Mouse (Mus musculus) urinary bladder, postnatal 36 days (tissue): ENCODE results near the gene Dnajb2.

Source experiments
- DNase-seq, 2 experiments: peaks; one replicate each; pipeline ENCODE4 v3.0.0; 2022; ENCODE audit warnings: low spot score in 2 of 2, mixed read lengths in 1 of 2

Dnajb2 gene

DNA sequence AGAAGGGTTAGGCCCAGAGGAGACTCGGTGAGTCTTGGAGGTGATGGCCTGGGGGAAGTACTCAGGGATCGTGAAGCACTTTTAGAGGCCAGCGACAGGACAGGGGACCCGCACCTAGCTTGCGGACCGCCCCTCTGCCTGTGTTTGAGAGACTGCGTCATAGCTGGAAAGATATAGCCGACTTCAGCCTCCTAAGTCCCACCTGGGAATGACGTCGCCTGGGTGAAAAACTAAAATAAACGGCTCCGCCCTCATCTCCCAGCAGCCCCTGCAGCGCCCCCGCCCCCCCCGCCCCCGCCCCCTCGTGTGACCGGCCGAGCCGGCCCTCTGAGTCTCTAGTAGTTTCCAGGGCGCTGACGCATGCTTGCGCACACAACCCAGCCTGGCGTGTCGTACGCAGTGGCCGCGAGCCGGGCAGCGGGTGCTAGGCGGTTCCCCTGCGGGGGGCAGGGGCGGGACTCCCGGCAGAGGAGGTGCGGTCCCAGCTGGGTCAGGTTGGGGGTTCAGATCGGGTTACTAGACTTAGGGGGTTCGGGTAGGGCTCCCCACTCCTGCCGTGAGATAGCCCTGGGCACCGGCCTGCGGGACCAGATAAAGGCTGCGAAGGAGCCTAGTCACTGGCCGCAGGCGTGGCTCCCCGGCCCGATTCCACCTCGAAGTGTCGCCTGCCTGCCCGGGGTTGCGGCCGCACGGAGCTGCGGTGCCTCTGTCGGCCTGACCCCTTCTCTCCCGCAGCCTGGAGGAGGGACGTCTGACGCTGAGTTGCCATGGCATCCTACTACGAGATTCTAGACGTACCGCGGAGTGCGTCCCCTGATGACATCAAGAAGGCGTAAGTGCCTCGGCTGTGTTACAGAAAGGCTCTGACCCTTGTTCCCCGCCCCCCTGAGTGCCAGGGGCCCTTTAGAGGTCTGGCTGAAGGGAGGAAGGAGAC lies at the start of gene Dnajb2:
TSS of gene Dnajb2 (plus strand) at position 290 of the 934 bp plus-strand sequence.
- DNase-seq, result peak; percentile 84 to 89

DNA sequence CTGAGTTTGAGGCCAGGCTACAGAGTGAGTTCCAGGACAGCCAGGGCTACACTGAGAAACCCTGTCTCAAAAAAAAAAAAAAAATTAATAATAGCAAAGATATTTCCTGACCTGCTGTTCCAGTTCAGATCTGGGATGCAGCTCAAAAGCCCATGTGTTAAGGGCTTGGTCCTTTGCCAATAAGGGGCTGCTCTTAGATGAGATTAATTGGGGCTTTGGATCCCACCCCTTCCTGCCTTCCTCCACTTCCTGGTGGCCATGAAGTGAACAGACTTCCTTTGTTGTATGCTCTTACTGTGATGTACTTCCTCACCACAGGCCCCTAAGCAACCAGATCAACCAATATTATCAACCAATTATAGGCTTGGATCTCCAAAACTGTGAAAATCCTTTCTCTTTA lies 49.1 kb upstream of the Dnajb2 start:
- DNase-seq, result no peak

- no peak for DNase-seq
These were observed 48.2 kb upstream of the Dnajb2 start for GRCm38 (mm10) chr1:75187914-75188483.

DNA sequence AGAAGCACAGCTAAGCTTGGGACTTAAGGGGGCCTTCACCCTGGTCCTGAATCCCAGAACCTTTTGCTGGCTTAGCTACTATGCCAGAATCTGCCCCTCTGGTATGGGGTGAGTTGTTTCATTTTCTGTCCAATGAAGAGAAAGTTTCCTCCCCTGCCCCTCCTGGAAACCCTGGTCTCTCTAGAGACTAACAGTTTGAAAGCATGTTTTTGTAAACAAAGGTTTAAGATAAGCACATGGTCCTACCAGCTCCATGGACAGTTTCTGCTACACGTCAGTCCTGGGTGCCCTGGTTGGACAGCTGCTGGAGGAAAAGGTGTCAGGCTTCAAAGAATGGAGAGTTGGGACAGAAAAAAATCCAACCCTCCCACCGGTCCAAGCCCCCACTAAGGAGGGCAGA lies 45.6 kb upstream of the Dnajb2 start:
- DNase-seq, result no peak

DNA sequence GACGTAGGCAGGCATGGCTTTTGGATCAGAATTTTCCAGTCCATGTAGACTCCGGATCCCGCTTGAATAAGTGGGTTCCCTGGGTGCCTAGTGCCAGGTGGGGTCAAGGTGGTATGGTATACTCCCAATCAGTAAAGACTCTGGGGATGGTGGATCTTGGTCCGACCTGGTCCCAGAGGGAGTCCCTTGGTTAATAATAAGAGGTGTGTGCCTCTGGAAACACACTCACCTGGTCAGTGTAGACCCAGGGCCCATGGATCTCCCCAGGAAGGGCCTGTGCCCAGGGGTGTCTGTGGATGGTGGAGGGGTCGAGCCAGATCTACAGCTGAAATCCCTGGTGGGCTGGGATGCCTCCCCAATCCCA lies 45.0 kb upstream of the Dnajb2 start:
- no peak for DNase-seq

- peak; percentile 91 to 96 for DNase-seq
These were observed 44.4 kb upstream of the Dnajb2 start, which contains the start of the genes Ankzf1 and Atg9a for GRCm38 (mm10) chr1:75191622-75192402. Gene Ankzf1, plus strand, starts transcription at chr1:75192151. Gene Atg9a, minus strand, starts transcription at chr1:75192196.

- peak; percentile 19 to 54 for DNase-seq
These were observed 43.8 kb upstream of the Dnajb2 start for GRCm38 (mm10) chr1:75192452-75192851.

DNA sequence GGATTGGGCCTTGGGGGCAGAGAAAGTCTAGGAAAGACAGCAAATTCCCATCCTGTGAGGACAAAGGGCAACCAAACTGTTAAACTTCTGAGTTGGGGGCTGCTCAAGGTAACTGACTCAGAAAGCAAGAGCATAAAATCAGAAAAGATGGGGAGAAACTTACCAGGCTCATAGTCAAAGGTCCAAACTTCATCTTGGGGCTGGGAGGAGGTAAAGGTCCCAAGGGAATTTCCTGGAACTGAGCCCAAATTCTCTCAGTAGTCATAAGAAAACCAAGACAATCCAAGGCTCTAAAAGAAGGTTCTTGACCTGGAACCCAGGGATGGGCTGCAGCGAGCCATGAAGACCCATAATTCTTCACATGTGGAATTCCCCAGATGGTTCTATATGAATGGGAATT lies 35.0 kb upstream of the Dnajb2 start:
- DNase-seq, result no peak

- peak; percentile 38 to 41 for DNase-seq
These were observed 27.1 kb upstream of the Dnajb2 start for GRCm38 (mm10) chr1:75208967-75209678.

- peak; percentile 95 to 97 for DNase-seq
These were observed 25.8 kb upstream of the Dnajb2 start, which contains the start of the genes Glb1l and Stk16 for GRCm38 (mm10) chr1:75210136-75211087. Gene Glb1l, minus strand, starts transcription at chr1:75210813. Gene Stk16, plus strand, starts transcription at chr1:75210838.

DNA sequence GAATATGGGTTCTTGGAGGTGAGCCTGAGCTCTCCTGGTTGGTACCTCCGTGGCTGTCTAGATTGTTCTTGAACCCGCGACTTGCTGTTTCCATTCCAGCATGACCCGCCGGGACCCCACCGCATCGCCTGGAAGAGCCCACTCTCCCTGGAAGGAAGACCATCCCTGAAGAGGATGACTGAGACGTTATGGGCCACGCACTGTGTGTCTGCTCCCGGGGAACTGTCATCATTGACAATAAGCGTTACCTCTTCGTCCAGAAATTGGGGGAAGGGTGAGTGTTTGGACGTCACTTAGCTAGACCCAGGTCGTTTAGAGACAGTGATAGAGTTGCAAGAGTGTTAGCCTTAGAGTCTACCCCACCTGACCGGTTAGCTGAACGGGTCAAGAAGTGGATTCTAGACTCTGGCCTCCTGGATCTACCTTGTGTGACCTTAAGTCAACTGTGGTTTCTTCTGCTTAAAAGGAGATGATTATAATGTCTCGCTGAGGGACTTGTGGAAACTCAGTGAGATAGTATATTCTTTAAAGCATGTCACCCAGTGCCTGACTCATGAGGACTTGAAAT lies 25.0 kb upstream of the Dnajb2 start:
- DNase-seq, result no peak

- no peak for DNase-seq
These were observed 23.7 kb upstream of the Dnajb2 start for GRCm38 (mm10) chr1:75212542-75212941.

DNA sequence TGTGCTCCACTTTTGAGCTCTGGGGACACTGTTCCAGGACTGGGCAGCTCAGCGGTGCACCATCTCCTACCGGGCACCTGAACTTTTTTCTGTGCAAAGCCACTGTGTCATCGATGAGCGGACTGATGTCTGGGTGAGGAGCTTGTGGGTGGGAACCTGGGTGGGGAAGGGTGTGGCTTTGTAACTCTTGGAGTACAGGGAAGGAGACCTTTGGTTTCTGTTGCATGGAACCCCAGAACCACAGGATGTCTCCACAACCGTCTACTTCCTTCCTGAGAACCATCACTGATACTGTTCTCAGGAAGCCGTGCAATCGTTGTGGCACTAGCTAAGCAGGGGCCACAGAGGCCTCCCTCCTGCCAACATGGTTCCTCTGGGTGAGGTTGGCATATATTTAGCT lies 23.1 kb upstream of the Dnajb2 start:
- DNase-seq, result no peak

- DNase-seq, result no peak
These were observed 21.8 kb upstream of the Dnajb2 start for GRCm38 (mm10) chr1:75214442-75214841.

- DNase-seq, result peak in 1 of 2 experiments; percentile 56
These were observed 21.3 kb upstream of the Dnajb2 start for GRCm38 (mm10) chr1:75214886-75215285.

GRCm38 (mm10) chr1:75215785-75216184 lies 20.4 kb upstream of the Dnajb2 start:
- no peak for DNase-seq

- no peak for DNase-seq
These were observed 19.2 kb upstream of the Dnajb2 start for GRCm38 (mm10) chr1:75216797-75217585.

- DNase-seq, result no peak
These were observed 18.3 kb upstream of the Dnajb2 start for GRCm38 (mm10) chr1:75217893-75218226.
